Mouse (Mus musculus) midbrain, embryonic 16.5 days (tissue): ENCODE data around the gene Gadl1. TPM values are rescaled to one million over a fixed set of nuclear protein-coding genes. Genes with fewer than 3 reads are reported as not detected.
"Not testable (repeated sequence)": the region's sequence is repeated elsewhere in the genome, so short reads cannot be mapped to it uniquely, and the experiment has no call there.

Experiments
- ATAC-seq: fragments of 200-750 bp; cut with Nextera tagmentation; 2 replicates; pipeline ENCODE4 v1.8.0; 2017; ENCODE audit warnings: moderate TSS enrichment
- H3K27ac ChIP-seq: fragments of 300-500 bp; sonication (generic); 2 replicates; pipeline ENCODE4 v1.5.1; 2014; ENCODE audit warnings: mild to moderate bottlenecking, low read length, mixed read lengths
- H3K27me3 ChIP-seq: fragments of 300-500 bp; sonication (generic); 2 replicates; pipeline ENCODE4 v1.6.1; 2014; ENCODE audit warnings: low read depth, low read length, mixed read lengths; ENCODE audit not compliant: control insufficient read depth, insufficient read depth
- H3K36me3 ChIP-seq: fragments of 300-500 bp; sonication (generic); 2 replicates; pipeline ENCODE4 v1.6.1; 2014; ENCODE audit warnings: mild to moderate bottlenecking, low read length, moderate library complexity, mixed read lengths; ENCODE audit not compliant: control insufficient read depth, insufficient read depth
- H3K4me1 ChIP-seq: fragments of 300-500 bp; sonication (generic); 2 replicates; pipeline ENCODE4 v1.6.1; 2014; ENCODE audit warnings: mild to moderate bottlenecking, low read length, mixed read lengths; ENCODE audit not compliant: control insufficient read depth, insufficient read depth
- H3K4me2 ChIP-seq: fragments of 300-500 bp; sonication (generic); 2 replicates; pipeline ENCODE4 v1.6.1; 2014; ENCODE audit warnings: mild to moderate bottlenecking, low read length, mixed read lengths
- H3K4me3 ChIP-seq: fragments of 300-500 bp; sonication (generic); 2 replicates; pipeline ENCODE4 v1.5.1; 2014; ENCODE audit warnings: low read depth, mild to moderate bottlenecking, low read length, moderate library complexity, mixed read lengths
- H3K9ac ChIP-seq: fragments of 300-500 bp; sonication (generic); 2 replicates; pipeline ENCODE4 v1.6.1; 2014; ENCODE audit warnings: low read depth, low read length, mixed read lengths
- H3K9me3 ChIP-seq: fragments of 300-500 bp; sonication (generic); replicated peaks from 2 replicates; pipeline ENCODE4 v1.6.1; 2014; ENCODE audit warnings: mild to moderate bottlenecking, low read length, mixed read lengths; ENCODE audit not compliant: control insufficient read depth, poor library complexity, severe bottlenecking
- WGBS: fragments of 180-500 bp; shearing (Covaris S2); extraction: QIAGEN DNeasy Blood & Tissue Kit; methylation state at CpG from one replicate; pipeline ENCODE4 v1.1.7; 2014; 5-methylcytosine and 5-hydroxymethylcytosine counted together
- polyA plus RNA-seq: library from polyadenylated mRNA; unstranded; fragments of >200 nt; fragmentation: Nextera tagmentation; extraction: Ambion mirVana; gene quantifications from 2 replicates; pipeline ENCODE4 v1.2.1, GENCODE M21; 2015

Gadl1 gene
- polyA plus RNA-seq, 1 experiment from 2014 or later: 0.13 TPM

- ATAC-seq: no peak
- H3K4me3 ChIP-seq: no peak overlapping the region
- no peaks in the 10 kb centered on the region for H3K27me3 ChIP-seq
- no peaks in the 10 kb centered on the region for H3K4me1 ChIP-seq
- H3K4me2 ChIP-seq: no peak overlapping the region
- H3K27ac ChIP-seq: no peak overlapping the region
- H3K9me3 ChIP-seq: no peaks in the 10 kb centered on the region
- WGBS: 87% methylated on average over 7 of the region's 7 CpGs
- no peaks in the 10 kb centered on the region for H3K36me3 ChIP-seq
- H3K9ac ChIP-seq: no peak overlapping the region
Observed at GRCm38 (mm10) chr9:116018586-116018985, 109.3 kb downstream of the Gadl1 start.

- WGBS: 85% methylated on average over 6 of the region's 6 CpGs
- Histone ChIP-seq H3K4me2 (no peak overlapping the region), H3K27ac (no peak overlapping the region), H3K4me1 (no peaks in the 10 kb centered on the region), H3K27me3 (no peaks in the 10 kb centered on the region), H3K4me3 (no peak overlapping the region), H3K36me3 (no peaks in the 10 kb centered on the region), H3K9me3 (no peaks in the 10 kb centered on the region), H3K9ac (no peak overlapping the region)
- ATAC-seq: no peak
Observed at GRCm38 (mm10) chr9:116025371-116025770, 116.1 kb downstream of the Gadl1 start.

GRCm38 (mm10) chr9:116029076-116029475 is 119.8 kb downstream of the Gadl1 start:
- no peaks in the 10 kb centered on the region for H3K36me3 ChIP-seq
- ATAC-seq: no peak
- no peak overlapping the region for H3K9ac ChIP-seq
- no peak overlapping the region for H3K27ac ChIP-seq
- 89% methylated on average over 2 of the region's 2 CpGs for WGBS
- no peak overlapping the region for H3K4me3 ChIP-seq
- no peaks in the 10 kb centered on the region for H3K4me1 ChIP-seq
- H3K9me3 ChIP-seq: no peaks in the 10 kb centered on the region
- no peaks in the 10 kb centered on the region for H3K27me3 ChIP-seq
- H3K4me2 ChIP-seq: no peak overlapping the region

GRCm38 (mm10) chr9:116032711-116033110 is 123.5 kb downstream of the Gadl1 start:
- no peaks in the 10 kb centered on the region for H3K9me3 ChIP-seq
- H3K4me2 ChIP-seq: no peak overlapping the region
- H3K36me3 ChIP-seq: no peaks in the 10 kb centered on the region
- no peak overlapping the region for H3K4me3 ChIP-seq
- no peak overlapping the region for H3K27ac ChIP-seq
- no peak for ATAC-seq
- no peak overlapping the region for H3K9ac ChIP-seq
- no peaks in the 10 kb centered on the region for H3K4me1 ChIP-seq
- no peaks in the 10 kb centered on the region for H3K27me3 ChIP-seq
- 54% methylated on average over 5 of the region's 5 CpGs for WGBS

GRCm38 (mm10) chr9:116038275-116038674 is 129.0 kb downstream of the Gadl1 start:
- no peak for ATAC-seq
- no peaks in the 10 kb centered on the region; the same call in 1 of the 2 replicates for H3K4me1 ChIP-seq
- H3K27ac ChIP-seq: no peak overlapping the region
- H3K36me3 ChIP-seq: no peaks in the 10 kb centered on the region
- no peak overlapping the region for H3K9ac ChIP-seq
- no peaks in the 10 kb centered on the region for H3K27me3 ChIP-seq
- H3K9me3 ChIP-seq: no peaks in the 10 kb centered on the region
- 71% methylated on average over 6 of the region's 6 CpGs for WGBS
- H3K4me3 ChIP-seq: no peak overlapping the region
- no peak overlapping the region for H3K4me2 ChIP-seq

GRCm38 (mm10) chr9:116039981-116040380 is 130.7 kb downstream of the Gadl1 start:
- Histone ChIP-seq H3K36me3 (no peaks in the 10 kb centered on the region), H3K27me3 (no peaks in the 10 kb centered on the region), H3K27ac (no peak overlapping the region), H3K4me1 (peaks cover 3% of the 10 kb centered on the region), H3K4me3 (no peak overlapping the region), H3K9me3 (no peaks in the 10 kb centered on the region), H3K4me2 (no peak overlapping the region), H3K9ac (no peak overlapping the region)
- ATAC-seq: no peak
- WGBS: 93% methylated on average over 4 of the region's 4 CpGs

GRCm38 (mm10) chr9:116040852-116041251 is 131.6 kb downstream of the Gadl1 start:
- not testable (repeated sequence) for H3K4me1 ChIP-seq, H3K9ac ChIP-seq, ATAC-seq, H3K4me3 ChIP-seq, H3K4me2 ChIP-seq, H3K36me3 ChIP-seq, H3K9me3 ChIP-seq, H3K27me3 ChIP-seq, H3K27ac ChIP-seq
- 95% methylated on average over 14 of the region's 14 CpGs for WGBS

- Histone ChIP-seq H3K9ac (no peak overlapping the region), H3K9me3 (no peaks in the 10 kb centered on the region)
- no peak for ATAC-seq
Observed at GRCm38 (mm10) chr9:116041369-116041768, 132.1 kb downstream of the Gadl1 start.

GRCm38 (mm10) chr9:116041787-116042186 is 132.5 kb downstream of the Gadl1 start:
- no peak overlapping the region for H3K4me3 ChIP-seq

More at GRCm38 (mm10) chr9:116041369-116041768, 132.1 kb downstream of the Gadl1 start:
- Histone ChIP-seq H3K4me3 (no peak overlapping the region), H3K27me3 (no peaks in the 10 kb centered on the region), H3K36me3 (no peaks in the 10 kb centered on the region), H3K27ac (0 out of 2 replicates have a peak overlapping the region, but pooled peaks have one; percentile 10), H3K4me1 (peaks cover 3% of the 10 kb centered on the region), H3K4me2 (no peak overlapping the region)
- WGBS: 69% methylated on average over 4 of the region's 4 CpGs

More at GRCm38 (mm10) chr9:116041787-116042186, 132.5 kb downstream of the Gadl1 start:
- Histone ChIP-seq H3K4me1 (peaks cover 3% of the 10 kb centered on the region), H3K36me3 (no peaks in the 10 kb centered on the region), H3K27me3 (no peaks in the 10 kb centered on the region), H3K4me2 (no peak overlapping the region), H3K27ac (0 out of 2 replicates have a peak overlapping the region, but pooled peaks have one; percentile 10), H3K9ac (no peak overlapping the region), H3K9me3 (no peaks in the 10 kb centered on the region)
- 5% methylated on average over 3 of the region's 3 CpGs for WGBS
- no peak; the same call in 1 of the 2 replicates for ATAC-seq
